Mouse (Mus musculus) neural tube, embryonic 12.5 days (tissue): ENCODE results near the gene 1700025C18Rik. TPM values are rescaled to one million over a fixed set of nuclear protein-coding genes. Genes with fewer than 3 reads are reported as not detected.

ENCODE experiments used
- ATAC-seq: fragments of 200-750 bp; cut with Nextera tagmentation; 2 replicates; pipeline ENCODE4 v1.8.0; 2017; ENCODE audit warnings: low read depth, mild to moderate bottlenecking, moderate TSS enrichment, moderate library complexity; ENCODE audit not compliant: low FRiP score
- H3K27ac ChIP-seq: fragments of 300-500 bp; sonication (generic); 2 replicates; pipeline ENCODE4 v1.5.1; 2016
- H3K27me3 ChIP-seq: fragments of 300-500 bp; sonication (generic); replicated peaks from 2 replicates; pipeline ENCODE4 v1.6.1; 2016; ENCODE audit warnings: mild to moderate bottlenecking
- H3K36me3 ChIP-seq: fragments of 300-500 bp; sonication (generic); 2 replicates; pipeline ENCODE4 v1.6.1; 2016; ENCODE audit warnings: mild to moderate bottlenecking
- H3K4me1 ChIP-seq: fragments of 300-500 bp; sonication (generic); 2 replicates; pipeline ENCODE4 v1.6.1; 2016
- H3K4me2 ChIP-seq: fragments of 300-500 bp; sonication (generic); replicated peaks from 2 replicates; pipeline ENCODE4 v1.6.1; 2016; ENCODE audit warnings: mild to moderate bottlenecking
- H3K4me3 ChIP-seq: fragments of 300-500 bp; sonication (generic); 2 replicates; pipeline ENCODE4 v1.5.1; 2016
- H3K9ac ChIP-seq: fragments of 300-500 bp; sonication (generic); 2 replicates; pipeline ENCODE4 v1.6.1; 2016; ENCODE audit warnings: mild to moderate bottlenecking
- H3K9me3 ChIP-seq: fragments of 300-500 bp; sonication (generic); 2 replicates; pipeline ENCODE4 v1.6.1; 2016; ENCODE audit warnings: mild to moderate bottlenecking
- WGBS: fragments of 180-500 bp; shearing (Covaris S2); methylation state at CpG from one replicate; pipeline ENCODE4 v1.1.7; 2016; 5-methylcytosine and 5-hydroxymethylcytosine counted together
- polyA plus RNA-seq: library from polyadenylated mRNA; unstranded; fragments of >200 nt; fragmentation: Nextera tagmentation; extraction: Ambion mirVana; gene quantifications from 2 replicates; pipeline ENCODE4 v1.2.1, GENCODE M21; 2016

1700025C18Rik gene
- polyA plus RNA-seq, 1 experiment from 2014 or later, result not detected

- ATAC-seq, result no peak
- WGBS, result 48% methylated on average over 6 of the region's 6 CpGs
- Histone ChIP-seq H3K36me3 (no peaks in the 10 kb centered on the region), H3K9ac (peak overlapping the region; percentile 99; the same call in 1 of the 2 replicates), H3K4me1 (peaks cover 39% of the 10 kb centered on the region), H3K27ac (no peak overlapping the region), H3K4me3 (peak overlapping the region; percentile 92), H3K4me2 (peak overlapping the region; percentile 88), H3K9me3 (no peaks in the 10 kb centered on the region), H3K27me3 (no peaks in the 10 kb centered on the region)
Measured at GRCm38 (mm10) chr2:165033306-165033705, 57.2 kb downstream of the 1700025C18Rik start.

GRCm38 (mm10) chr2:165032533-165032932 lies 58.0 kb downstream of the 1700025C18Rik start:
- no peaks in the 10 kb centered on the region for H3K9me3 ChIP-seq
- no peaks in the 10 kb centered on the region for H3K36me3 ChIP-seq
- H3K4me2 ChIP-seq, result peak overlapping the region; percentile 88
- H3K4me1 ChIP-seq, result peaks cover 39% of the 10 kb centered on the region
- H3K9ac ChIP-seq, result no peak overlapping the region
- no peaks in the 10 kb centered on the region for H3K27me3 ChIP-seq
- no peak overlapping the region for H3K4me3 ChIP-seq
- no peak for ATAC-seq
- H3K27ac ChIP-seq, result no peak overlapping the region
- 61% methylated on average over 3 of the region's 3 CpGs for WGBS

Other genes starting within 250 kb of the 1700025C18Rik start
- gene Pltp, start 233.0 kb downstream of the 1700025C18Rik start, polyA plus RNA-seq, result 87.9 and 93.1 TPM in 2 replicates
- gene Pcif1, start 211.4 kb downstream of the 1700025C18Rik start, polyA plus RNA-seq, result 83.4 and 86.4 TPM in 2 replicates
- gene Zfp335, start 179.0 kb downstream of the 1700025C18Rik start, polyA plus RNA-seq, result 14.5 and 17.2 TPM in 2 replicates
- gene Mmp9, start 150.0 kb downstream of the 1700025C18Rik start, polyA plus RNA-seq, result 5.0 TPM in 2 replicates
- 12.7 and 13.9 TPM in 2 replicates for gene Slc12a5, start 129.9 kb downstream of the 1700025C18Rik start, polyA plus RNA-seq
- gene Ncoa5, start 55.9 kb downstream of the 1700025C18Rik start, polyA plus RNA-seq, result 121 and 123 TPM in 2 replicates
- gene Cd40, start 35.1 kb downstream of the 1700025C18Rik start, polyA plus RNA-seq, result 6.8 and 8.0 TPM in 2 replicates
- 10.0 and 10.4 TPM in 2 replicates for gene Cdh22, start 144.1 kb upstream of the 1700025C18Rik start, polyA plus RNA-seq
- gene Slc35c2, start 197.1 kb upstream of the 1700025C18Rik start, polyA plus RNA-seq, result 52.9 and 59.9 TPM in 2 replicates
- gene Elmo2, start 235.7 kb upstream of the 1700025C18Rik start, polyA plus RNA-seq, result 84.4 and 87.0 TPM in 2 replicates